Mouse (Mus musculus): Measurements from ENCODE around the gene Tcf12. TPM values are rescaled to one million over a fixed set of nuclear protein-coding genes. Genes with fewer than 3 reads are reported as not detected.
A peak's percentile ranks its signal among the peaks of the same experiment; 100 is the strongest.

Gene Tcf12
- polyA plus RNA-seq, 1 experiment from 2014 or later: 47.6 TPM

DNA sequence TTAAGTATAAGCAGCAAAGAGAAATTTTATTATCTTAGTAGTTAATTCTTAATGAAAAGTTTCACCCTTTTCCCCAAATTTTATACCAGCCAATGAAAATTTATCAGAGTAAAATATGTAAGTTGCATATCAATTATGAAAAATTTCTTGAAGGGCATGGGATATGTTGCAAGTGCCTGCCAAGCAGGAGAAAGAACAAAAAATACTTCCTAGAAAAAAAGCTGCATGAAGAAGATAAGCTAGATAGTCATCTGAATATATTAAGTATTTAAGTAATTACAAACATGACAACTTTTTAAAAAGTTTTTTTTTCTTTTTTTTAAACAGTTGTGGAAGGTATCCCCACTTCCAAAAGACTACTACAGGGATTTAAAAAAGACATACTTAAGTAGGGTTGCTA lies 179.7 kb downstream of the Tcf12 start:
- H3K4me2 ChIP-seq: no peak overlapping the region
- H3K27me3 ChIP-seq (replicated peaks): no peaks in the 10 kb centered on the region
- H3K4me3 ChIP-seq (replicated peaks): no peak overlapping the region
- H3K9me3 ChIP-seq: no peaks in the 10 kb centered on the region
- H3K36me3 ChIP-seq: no peaks in the 10 kb centered on the region
- H3K4me1 ChIP-seq: no peaks in the 10 kb centered on the region
- H3K27ac ChIP-seq: no peak overlapping the region
- ATAC-seq (ENCODE audit: insufficient read depth, low FRiP score, low read depth): no peak
- no peak overlapping the region for H3K9ac ChIP-seq

GRCm38 (mm10) chr9:71931358-71931715 lies 180.3 kb downstream of the Tcf12 start:
- no peak overlapping the region for H3K4me3 ChIP-seq (replicated peaks)
- no peak overlapping the region for H3K9ac ChIP-seq
- H3K4me2 ChIP-seq: no peak overlapping the region
- no peaks in the 10 kb centered on the region for H3K4me1 ChIP-seq
- no peaks in the 10 kb centered on the region for H3K27me3 ChIP-seq (replicated peaks)
- 67% methylated on average over 8 of the region's 8 CpGs for WGBS
- H3K36me3 ChIP-seq: no peaks in the 10 kb centered on the region
- ATAC-seq (ENCODE audit: insufficient read depth, low FRiP score, low read depth): no peak
- no peaks in the 10 kb centered on the region for H3K9me3 ChIP-seq
- no peak overlapping the region for H3K27ac ChIP-seq

DNA sequence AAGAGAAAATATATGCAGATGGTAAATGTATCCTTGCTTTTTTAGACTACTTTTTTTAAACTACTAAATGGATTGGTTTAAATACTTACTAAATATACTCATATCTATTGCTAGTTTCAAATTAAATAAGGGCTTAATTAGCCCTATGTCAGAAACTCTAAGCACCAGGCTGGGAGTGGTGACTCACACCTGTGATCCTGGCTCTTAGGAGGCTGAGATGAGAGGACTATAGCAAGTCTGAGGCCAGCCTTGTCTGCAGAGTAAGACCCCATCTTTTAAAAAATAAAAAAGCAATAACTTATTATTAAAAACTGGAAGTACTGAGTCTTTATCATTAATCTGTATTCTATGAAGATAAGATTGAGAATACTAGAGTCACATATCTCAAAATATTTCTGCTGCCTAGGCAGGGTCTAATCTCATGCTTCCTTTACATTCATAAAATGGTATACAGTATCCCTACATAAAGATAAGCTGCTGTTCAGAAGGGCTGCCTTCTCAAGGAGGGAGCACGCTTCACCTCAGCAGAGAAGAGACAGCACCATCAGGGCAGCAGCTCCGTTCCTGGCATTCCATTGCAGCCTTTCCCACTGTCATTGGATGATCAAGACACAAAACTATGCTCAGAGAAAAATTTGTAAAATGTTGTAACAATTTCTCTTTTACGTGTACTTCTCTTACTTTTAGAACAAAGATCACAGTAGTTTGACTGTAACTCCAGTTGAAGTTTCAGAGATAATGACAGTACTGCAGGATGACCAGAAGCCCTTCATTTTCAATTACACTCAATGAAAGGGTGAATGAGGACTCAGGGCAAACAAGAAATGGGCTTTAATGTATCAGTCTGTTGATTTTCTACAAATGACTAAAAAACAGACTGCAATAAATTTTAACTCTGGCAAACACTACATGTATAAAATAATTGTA lies 181.0 kb downstream of the Tcf12 start:
- Histone ChIP-seq H3K36me3 (no peaks in the 10 kb centered on the region), H3K9me3 (no peaks in the 10 kb centered on the region), H3K9ac (no peak overlapping the region), H3K4me2 (no peak overlapping the region), H3K27me3 (replicated peaks) (no peaks in the 10 kb centered on the region), H3K4me3 (replicated peaks) (no peak overlapping the region), H3K27ac (no peak overlapping the region), H3K4me1 (no peaks in the 10 kb centered on the region)
- 73% methylated on average over 3 of the region's 3 CpGs for WGBS
- ATAC-seq (ENCODE audit: insufficient read depth, low FRiP score, low read depth): no peak

DNA sequence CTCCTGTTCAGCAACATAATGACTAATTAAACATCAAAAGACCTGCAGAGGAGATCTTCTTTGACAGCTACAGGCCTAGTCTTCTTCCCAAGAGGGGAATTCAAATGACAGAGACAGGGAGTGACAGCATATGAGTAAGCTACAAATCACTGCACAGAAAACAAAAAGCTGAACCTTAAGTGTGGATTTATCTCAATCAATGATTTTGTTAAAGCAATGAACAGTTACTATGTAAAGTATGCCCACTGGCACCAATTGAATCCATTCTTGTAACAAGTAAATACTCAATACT lies 195.1 kb downstream of the Tcf12 start:
- no peaks in the 10 kb centered on the region for H3K27me3 ChIP-seq (replicated peaks)
- no peak overlapping the region for H3K9ac ChIP-seq
- no peak overlapping the region for H3K4me3 ChIP-seq (replicated peaks)
- H3K27ac ChIP-seq: no peak overlapping the region
- H3K9me3 ChIP-seq: no peaks in the 10 kb centered on the region
- H3K36me3 ChIP-seq: no peaks in the 10 kb centered on the region
- H3K4me1 ChIP-seq: no peaks in the 10 kb centered on the region
- H3K4me2 ChIP-seq: no peak overlapping the region
- no peak for ATAC-seq (ENCODE audit: insufficient read depth, low FRiP score, low read depth)

- Histone ChIP-seq H3K9me3 (no peaks in the 10 kb centered on the region), H3K4me1 (no peaks in the 10 kb centered on the region), H3K27me3 (replicated peaks) (no peaks in the 10 kb centered on the region), H3K36me3 (no peaks in the 10 kb centered on the region), H3K9ac (no peak overlapping the region), H3K4me3 (replicated peaks) (no peak overlapping the region), H3K27ac (no peak overlapping the region), H3K4me2 (no peak overlapping the region)
- 53% methylated on average over 6 of the region's 6 CpGs for WGBS
- ATAC-seq (ENCODE audit: insufficient read depth, low FRiP score, low read depth): no peak
Observed at GRCm38 (mm10) chr9:71915871-71916661, 195.6 kb downstream of the Tcf12 start.

GRCm38 (mm10) chr9:71906522-71906921 lies 205.1 kb downstream of the Tcf12 start:
- Histone ChIP-seq H3K9ac (no peak overlapping the region), H3K4me3 (replicated peaks) (no peak overlapping the region), H3K4me2 (no peak overlapping the region), H3K27me3 (replicated peaks) (no peaks in the 10 kb centered on the region), H3K36me3 (peaks cover 8% of the 10 kb centered on the region), H3K9me3 (no peaks in the 10 kb centered on the region), H3K4me1 (no peaks in the 10 kb centered on the region), H3K27ac (no peak overlapping the region)
- WGBS: 69% methylated on average over 2 of the region's 2 CpGs
- ATAC-seq (ENCODE audit: insufficient read depth, low FRiP score, low read depth): no peak

DNA sequence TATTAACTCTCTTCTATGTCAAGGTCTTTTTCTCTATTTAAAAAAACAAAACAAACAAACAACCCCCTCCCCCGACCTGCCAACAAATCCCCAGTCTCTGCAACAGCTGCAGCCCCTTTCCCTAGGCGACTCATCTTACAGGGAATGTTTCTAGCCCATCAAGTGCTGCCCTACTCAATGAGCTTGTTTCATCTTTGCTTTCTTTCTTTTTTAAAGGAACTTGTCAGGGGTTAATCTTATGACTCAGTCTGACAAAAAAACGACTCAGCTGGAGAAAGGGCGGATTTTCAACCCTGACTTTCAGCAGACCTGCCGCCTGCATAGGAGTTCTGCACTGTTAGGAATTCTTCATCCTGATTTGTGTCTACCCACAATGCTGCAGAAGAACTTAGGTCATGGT lies 212.8 kb downstream of the Tcf12 start:
- Histone ChIP-seq H3K4me2 (no peak overlapping the region), H3K27me3 (replicated peaks) (no peaks in the 10 kb centered on the region), H3K36me3 (no peaks in the 10 kb centered on the region), H3K4me3 (replicated peaks) (no peak overlapping the region), H3K27ac (peak overlapping the region; percentile 33; the same call in 1 of the 2 replicates), H3K9me3 (no peaks in the 10 kb centered on the region), H3K9ac (no peak overlapping the region), H3K4me1 (peaks cover 4% of the 10 kb centered on the region; the same call in 1 of the 2 replicates)
- 27% methylated on average over 5 of the region's 5 CpGs for WGBS
- no peak for ATAC-seq (ENCODE audit: insufficient read depth, low FRiP score, low read depth)

GRCm38 (mm10) chr9:71897399-71897798 lies 214.3 kb downstream of the Tcf12 start:
- ATAC-seq (ENCODE audit: insufficient read depth, low FRiP score, low read depth): no peak
- no peak overlapping the region for H3K27ac ChIP-seq
- H3K9ac ChIP-seq: no peak overlapping the region
- H3K27me3 ChIP-seq (replicated peaks): no peaks in the 10 kb centered on the region
- H3K4me2 ChIP-seq: no peak overlapping the region
- H3K4me1 ChIP-seq: peaks cover 4% of the 10 kb centered on the region; the same call in 1 of the 2 replicates
- 42% methylated on average over 1 of the region's 1 CpGs for WGBS
- H3K36me3 ChIP-seq: no peaks in the 10 kb centered on the region
- H3K4me3 ChIP-seq (replicated peaks): no peak overlapping the region
- no peaks in the 10 kb centered on the region for H3K9me3 ChIP-seq

DNA sequence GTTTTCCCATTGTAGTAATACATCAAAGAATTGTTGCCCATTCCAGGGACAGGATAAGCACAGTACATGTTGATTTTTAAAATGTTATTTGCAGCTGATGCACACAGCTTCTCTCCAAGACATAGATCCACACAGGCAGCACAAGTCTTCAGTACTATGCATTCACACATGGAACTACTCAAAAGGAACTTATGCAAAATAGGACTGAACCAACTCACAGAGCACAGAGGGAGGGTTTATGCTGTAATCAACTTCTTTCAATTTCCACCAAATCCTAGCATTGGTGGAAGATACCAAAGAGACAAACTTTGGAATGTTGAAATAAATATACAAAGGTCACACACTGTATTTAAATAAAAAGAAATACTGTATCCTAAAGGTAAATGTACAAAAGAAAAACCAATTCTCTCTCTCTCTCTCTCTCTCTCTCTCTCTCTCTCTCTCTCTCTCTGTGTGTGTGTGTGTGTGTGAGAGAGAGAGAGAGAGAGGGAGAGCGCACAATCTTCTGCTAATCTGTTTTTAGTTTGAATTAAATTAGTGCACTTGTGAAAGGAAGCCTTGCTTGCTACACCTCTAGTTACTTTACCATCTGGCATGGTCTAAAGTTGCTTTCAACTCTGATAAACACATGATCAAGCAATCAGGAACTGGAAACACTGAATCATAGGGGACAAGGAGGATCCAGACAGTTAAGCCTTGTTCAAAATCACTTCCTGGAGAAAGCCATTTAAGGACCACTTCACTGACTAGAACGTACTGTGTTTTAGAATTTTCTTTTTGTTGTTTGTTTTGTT lies 215.5 kb downstream of the Tcf12 start:
- Histone ChIP-seq H3K9me3 (no peaks in the 10 kb centered on the region), H3K4me1 (peaks cover 4% of the 10 kb centered on the region; the same call in 1 of the 2 replicates), H3K4me3 (replicated peaks) (no peak overlapping the region), H3K36me3 (no peaks in the 10 kb centered on the region), H3K27ac (peak overlapping the region; percentile 67), H3K4me2 (0 out of 2 replicates have a peak overlapping the region, but pooled peaks have one; percentile 29), H3K27me3 (replicated peaks) (no peaks in the 10 kb centered on the region), H3K9ac (no peak overlapping the region)
- peak; percentile 77; the same call in 1 of the 2 replicates for ATAC-seq (ENCODE audit: insufficient read depth, low FRiP score, low read depth)
- 23% methylated on average over 2 of the region's 2 CpGs for WGBS

DNA sequence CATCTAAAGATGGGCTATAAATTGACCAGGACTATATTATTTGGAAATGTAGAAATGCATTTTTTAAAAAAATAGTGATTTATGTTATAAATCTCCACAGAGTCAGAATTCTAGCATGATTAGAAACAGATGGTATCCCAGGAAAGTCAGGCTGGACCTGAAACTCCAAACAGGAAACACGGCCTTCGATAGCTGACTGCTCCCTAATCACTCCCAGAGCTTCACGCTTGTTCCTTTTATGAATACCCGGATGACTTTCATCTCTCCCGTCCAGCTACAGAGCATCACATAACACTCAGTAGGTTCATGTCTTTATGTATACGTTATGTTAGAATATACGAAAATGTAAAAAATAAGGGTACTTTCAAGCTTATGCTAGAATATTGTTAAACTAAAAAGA lies 216.4 kb downstream of the Tcf12 start:
- Histone ChIP-seq H3K36me3 (no peaks in the 10 kb centered on the region), H3K9me3 (no peaks in the 10 kb centered on the region), H3K4me2 (peak overlapping the region; percentile 27; the same call in 1 of the 2 replicates), H3K27ac (no peak overlapping the region), H3K4me3 (replicated peaks) (peak overlapping the region; percentile 19; the same call in 1 of the 2 replicates), H3K27me3 (replicated peaks) (no peaks in the 10 kb centered on the region), H3K9ac (no peak overlapping the region), H3K4me1 (peaks cover 4% of the 10 kb centered on the region; the same call in 1 of the 2 replicates)
- 44% methylated on average over 7 of the region's 7 CpGs for WGBS
- no peak for ATAC-seq (ENCODE audit: insufficient read depth, low FRiP score, low read depth)

- H3K9me3 ChIP-seq: no peaks in the 10 kb centered on the region
- peak overlapping the region; percentile 39 for H3K4me2 ChIP-seq
- H3K27ac ChIP-seq: no peak overlapping the region; the same call in 1 of the 2 replicates
- no peak for ATAC-seq (ENCODE audit: insufficient read depth, low FRiP score, low read depth)
- H3K9ac ChIP-seq: no peak overlapping the region
- H3K4me3 ChIP-seq (replicated peaks): peak overlapping the region; percentile 13
- peaks cover 4% of the 10 kb centered on the region; the same call in 1 of the 2 replicates for H3K4me1 ChIP-seq
- H3K36me3 ChIP-seq: no peaks in the 10 kb centered on the region
- WGBS: 64% methylated on average over 7 of the region's 7 CpGs
- H3K27me3 ChIP-seq (replicated peaks): no peaks in the 10 kb centered on the region
Observed at GRCm38 (mm10) chr9:71894943-71895286, 216.8 kb downstream of the Tcf12 start.
